Mouse (Mus musculus) frontal cortex, postnatal 25 days (tissue): ENCODE results near the gene Cdc20b.
A peak's percentile ranks its signal among the peaks of the same experiment; 100 is the strongest.
"Not testable (repeated sequence)": the region's sequence is repeated elsewhere in the genome, so short reads cannot be mapped to it uniquely, and the experiment has no call there.

ENCODE experiments used
- DNase-seq, 2 experiments: peaks; one replicate each; pipeline ENCODE4 v3.0.0; 2022; ENCODE audit warnings: low spot score in 2 of 2

Cdc20b gene

DNA sequence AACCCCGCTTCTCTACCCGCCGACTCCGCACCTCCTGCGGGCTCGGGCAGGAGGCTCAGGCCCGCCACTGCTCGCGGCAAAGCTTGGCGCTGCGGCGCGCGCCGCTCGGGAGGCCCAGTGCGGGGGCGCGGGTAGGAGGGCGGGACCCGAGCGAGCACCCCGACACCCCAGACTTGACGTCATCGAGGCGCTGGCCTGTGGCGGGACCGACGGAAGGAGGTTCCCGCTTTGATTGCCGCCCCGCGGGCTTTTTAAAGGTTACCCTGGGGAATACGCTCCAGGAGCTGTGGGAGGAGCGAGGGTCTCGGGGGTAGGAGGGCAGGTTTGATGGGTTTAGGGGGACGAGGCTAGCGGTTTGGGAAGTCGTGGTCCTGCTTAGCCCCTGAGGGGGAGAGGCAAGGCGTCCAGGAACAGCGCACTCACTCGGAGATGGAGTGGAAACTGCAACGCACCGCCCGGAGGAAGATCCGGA lies at the start of gene Cdc20b:
TSS of gene Cdc20b (plus strand) at position 162 of the 472 bp plus-strand sequence.
- no peak for DNase-seq

DNA sequence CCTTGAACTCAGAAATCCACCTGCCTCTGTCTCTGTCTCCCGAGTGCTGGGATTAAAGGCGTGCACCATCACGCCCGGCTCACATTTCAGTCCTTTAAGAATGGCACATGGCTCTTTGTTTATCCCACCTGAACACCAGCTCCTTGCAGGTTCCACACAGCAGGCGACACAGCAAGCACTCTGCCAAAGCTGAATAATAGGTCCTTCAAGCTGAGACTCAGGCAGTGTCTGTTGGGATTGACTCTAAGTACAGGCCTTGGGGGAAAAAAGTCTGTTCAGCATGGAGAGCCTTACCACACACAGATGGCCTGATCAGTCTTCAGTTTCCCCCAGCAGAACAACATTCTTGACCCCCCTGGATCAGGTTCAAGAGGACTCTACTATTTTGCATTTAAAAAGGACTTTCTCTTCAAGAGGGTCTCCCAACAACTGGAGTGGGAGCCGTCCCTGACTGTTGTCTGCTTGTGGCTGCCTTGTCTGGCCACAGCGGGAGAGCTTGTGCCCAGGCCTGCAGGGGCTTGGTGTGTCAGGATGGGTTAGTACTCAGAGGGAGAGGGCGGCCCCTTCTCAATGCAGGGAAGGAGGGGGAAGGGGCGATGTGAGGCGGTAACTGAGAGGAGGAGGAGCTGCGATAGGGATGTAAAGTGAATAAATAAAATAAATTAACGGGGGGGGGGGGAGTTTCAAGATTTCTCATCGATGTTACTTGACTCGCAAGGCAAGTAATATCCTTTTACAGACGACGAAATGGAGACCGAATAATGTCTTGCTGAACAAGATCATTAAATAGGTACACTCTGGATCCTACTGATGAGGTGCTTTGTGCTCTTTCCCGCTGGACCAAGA lies 49.1 kb upstream of the Cdc20b start:
- DNase-seq, result no peak

DNA sequence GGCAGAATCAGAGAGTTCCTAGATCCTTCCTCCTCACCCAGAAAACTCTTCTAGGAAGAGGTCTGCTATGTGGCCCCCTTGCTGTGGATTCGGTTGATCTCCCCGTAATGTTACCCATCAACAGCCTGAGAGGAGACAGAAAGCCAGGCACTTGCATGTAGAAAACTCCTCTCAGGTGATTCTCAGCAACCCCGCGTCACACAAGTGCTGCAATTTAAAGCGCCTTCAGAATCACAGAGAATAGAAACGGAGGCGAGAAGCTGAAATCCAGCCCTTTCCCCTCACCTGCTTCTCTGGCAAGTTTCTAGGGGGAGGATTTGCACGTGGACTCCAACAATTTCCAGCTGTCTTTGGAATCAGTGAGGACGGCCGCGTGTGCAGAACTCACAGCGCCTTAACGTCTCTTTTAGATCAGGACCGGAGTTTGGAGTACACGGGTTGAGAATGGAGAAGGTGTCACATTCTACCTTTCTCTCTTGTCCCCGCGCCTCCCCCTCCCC lies 48.4 kb upstream of the Cdc20b start:
- no peak for DNase-seq

DNA sequence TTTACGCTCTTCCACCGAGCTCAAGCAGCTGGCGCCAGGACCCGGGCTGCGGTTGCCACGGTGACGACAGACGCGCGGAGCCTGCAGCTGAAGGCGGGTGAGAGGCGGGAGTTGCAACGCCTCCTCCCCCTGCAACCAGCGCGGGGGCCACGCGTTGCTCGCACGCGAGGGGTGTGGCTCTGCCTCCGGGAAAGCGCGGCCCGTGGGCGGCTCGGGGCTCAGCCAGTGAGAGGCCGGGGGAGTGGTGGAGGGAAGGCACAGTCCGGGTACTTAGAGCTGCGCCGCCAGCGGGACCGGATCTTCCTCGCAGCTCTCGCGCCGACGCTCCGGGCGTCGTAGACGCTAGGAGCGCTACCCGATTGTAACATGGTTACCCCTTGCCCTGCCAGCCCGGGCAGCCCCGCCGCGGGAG lies 47.4 kb upstream of the Cdc20b start, which contains the start of gene Ccno:
TSS of gene Ccno (plus strand) at position 271 of the 412 bp plus-strand sequence.
- peak; percentile 79 to 87 for DNase-seq

DNA sequence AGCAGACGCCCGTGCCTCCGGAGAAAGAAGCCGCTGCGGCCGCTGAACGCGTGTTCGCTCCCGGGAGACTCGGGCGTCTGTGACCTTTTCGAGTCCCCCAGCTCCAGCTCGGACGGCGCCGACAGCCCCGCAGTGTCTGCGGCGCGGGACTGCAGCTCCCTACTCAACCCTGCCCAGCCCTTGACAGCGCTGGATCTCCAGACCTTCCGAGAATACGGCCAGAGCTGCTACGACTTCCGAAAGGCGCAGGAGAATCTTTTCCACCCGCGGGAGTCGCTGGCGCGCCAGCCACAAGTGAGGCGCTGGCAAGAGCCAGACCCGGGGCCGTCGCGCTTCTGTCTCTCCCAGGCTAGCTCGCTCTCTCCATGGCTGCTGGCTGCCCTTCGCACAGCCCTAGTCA lies 46.9 kb upstream of the Cdc20b start:
- no peak for DNase-seq

DNA sequence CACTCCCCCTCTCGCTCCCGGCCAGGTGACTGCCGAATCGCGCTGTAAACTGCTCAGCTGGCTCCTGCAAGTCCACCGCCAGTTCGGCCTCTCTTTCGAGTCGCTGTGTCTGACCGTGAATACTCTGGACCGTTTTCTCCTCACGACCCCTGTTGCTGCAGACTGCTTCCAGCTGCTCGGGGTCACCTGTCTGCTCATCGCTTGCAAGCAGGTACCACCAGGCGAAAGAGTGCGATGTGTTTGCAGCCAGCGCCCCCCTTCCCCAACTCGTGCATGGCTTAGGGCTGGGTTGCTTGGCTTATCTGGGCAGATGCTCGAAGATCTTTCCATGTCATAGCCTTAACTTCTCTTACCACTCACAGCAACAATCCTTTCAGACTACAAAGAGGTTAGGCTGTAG lies 46.0 kb upstream of the Cdc20b start:
- DNase-seq, result no peak

DNA sequence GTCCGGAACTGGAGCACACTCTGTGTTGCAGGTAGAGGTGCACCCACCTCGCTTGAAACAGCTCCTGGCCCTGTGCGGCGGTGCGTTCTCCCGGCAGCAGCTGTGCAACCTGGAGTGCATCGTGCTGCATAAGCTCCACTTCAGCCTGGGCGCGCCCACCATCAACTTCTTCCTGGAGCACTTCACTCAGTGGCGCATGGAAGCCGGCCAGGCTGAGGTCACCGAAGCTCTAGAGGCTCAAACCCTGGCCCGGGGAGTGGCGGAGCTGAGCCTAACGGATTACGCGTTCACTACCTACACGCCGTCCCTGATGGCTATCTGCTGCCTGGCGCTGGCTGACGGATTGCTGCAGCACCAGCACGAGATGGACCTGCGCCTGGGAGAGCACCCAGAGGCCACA lies 45.4 kb upstream of the Cdc20b start:
- no peak for DNase-seq

DNA sequence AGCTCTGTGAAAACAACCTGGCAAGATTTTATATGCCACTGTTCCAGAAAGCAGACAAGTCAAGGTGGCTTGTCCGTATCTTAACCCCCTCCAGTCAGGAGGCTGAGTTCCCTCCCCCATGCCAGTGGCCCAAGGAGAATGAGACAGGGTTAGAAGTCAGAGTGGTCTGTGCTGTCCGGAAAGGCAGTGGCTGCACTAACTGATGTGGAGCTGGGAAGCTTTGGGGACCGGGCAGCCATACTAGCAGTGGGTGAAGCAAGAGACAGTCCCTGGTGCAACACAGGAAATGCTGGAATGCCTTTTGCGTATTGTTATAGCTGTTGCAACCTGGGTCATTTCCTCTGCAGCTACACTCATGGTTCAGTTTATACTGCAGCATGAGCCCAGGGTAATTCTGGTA lies 44.6 kb upstream of the Cdc20b start:
- no peak for DNase-seq

DNA sequence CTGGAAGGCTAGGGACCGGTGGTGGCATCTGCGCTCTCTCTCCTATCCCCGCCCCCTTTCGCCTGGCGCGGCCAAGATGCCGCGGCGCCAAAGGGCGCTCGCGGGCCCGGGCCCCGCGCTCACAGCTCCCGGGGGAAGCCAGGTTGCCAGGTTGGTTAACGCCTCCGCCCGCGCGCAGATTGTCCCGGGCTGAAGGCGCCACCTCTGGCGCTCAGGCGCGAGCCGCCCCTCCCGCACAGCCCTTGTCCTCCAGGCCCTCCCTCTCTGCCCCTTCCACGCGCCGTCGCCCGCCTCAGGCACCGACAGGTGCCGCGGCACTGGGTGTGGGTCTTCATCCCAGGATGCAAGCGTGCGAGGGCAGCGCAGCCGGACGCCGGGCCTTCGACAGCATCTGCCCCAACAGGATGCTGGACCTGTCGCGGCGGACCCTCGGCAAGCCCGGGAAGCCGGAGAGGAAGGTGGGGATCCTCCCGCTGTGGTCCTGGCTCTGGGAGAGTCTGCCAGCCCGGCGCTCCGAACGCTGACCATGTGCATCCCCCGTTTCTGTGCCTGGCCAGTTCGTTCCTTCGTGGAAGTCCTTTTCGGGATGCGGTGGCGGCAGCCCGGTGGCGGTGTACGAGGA lies 41.3 kb upstream of the Cdc20b start, which contains the start of gene Mcidas:
TSS of gene Mcidas (plus strand) at position 315 of the 622 bp plus-strand sequence.
- DNase-seq, result no peak

DNA sequence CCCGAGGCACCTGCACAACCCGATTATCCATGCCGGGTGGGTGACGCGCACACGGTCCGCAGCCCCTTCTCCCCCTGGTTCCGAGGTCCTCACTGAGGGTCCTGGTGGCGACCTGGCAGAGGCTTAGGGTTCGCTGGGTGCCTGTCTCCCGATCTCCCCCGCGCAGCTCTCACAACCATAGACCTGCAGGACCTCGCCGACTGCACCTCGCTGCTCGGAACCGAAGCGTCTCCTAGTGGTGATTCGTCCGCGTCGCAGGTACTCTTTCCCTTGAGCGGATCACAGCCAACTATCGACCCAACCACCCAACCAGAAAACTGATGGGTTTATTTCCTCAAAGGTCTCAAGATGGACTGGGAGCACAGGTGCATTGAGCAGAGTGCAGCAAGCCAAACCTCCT lies 40.7 kb upstream of the Cdc20b start:
- no peak for DNase-seq

DNA sequence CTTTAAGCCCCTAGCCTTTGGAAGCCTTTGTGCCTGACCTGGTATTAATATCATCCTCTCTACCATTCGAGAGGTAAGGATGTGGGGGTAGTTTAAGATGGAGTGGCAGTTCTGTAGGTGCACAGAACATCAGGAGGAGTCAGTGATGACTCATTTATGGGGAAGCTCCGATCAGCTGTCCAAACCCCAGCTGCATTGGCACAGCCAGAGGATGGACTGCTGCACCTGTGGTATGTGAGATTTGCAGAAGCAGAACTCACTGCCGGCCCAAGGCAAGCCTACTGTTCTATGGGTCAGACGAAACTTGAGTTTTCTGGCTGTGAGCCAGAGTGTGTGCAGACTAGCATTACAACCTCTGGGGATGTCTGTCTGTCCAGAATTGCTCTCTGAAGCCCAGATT lies 38.5 kb upstream of the Cdc20b start:
- no peak for DNase-seq

DNA sequence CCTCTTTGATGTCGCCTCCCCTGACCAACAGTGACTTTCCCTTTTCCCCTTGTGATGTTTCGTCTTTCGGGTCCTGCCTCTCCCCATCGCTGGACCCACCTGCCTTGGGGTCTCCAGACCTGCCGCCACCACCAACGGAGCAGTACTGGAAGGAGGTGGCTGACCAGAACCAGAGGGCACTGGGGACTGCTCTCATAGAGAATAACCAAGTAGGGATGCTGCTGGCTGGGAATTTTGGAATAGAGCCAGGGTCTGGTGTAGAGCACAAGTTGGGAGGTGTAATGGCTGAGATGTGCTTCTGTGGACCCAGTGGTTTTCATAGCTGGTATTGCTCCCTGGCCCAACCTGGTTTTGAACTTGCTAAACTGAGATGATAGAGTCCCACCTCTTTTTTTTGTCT lies 37.5 kb upstream of the Cdc20b start:
- no peak for DNase-seq

DNA sequence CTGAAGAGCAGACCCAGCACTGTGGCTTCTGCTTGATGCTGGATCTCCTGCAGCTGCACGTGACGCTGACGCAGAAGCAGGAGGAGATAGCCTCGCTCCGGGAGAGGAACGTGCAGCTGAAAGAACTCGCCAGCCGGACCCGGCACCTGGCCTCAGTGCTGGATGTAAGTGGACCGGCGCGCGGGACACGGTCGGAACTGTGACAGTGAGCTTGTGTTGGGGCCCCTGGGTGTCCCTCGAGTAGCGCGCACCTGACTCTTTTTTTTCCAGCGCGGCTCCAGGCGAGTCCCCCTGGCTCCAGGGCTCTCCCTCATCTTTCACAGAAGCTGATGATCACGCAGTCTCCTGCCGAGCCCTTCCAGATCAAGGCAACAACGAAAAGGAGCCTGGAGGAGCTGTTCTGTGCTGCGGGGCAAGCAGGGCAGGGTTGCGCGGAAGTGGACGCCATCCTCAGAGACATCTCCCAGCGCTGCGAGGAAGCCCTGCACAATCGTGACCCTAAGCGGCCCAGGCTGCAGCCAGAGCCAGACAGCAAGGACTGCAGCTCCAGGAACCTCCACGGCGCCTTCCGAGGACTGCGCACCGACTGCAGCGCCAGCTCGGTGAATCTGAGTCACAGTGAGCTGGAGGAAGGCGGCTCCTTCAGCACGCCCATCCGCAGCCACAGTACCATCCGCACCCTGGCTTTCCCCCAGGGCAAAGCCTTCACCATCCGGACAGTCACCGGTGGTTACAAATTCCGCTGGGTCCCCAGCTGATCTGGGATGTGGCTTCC lies 36.3 kb upstream of the Cdc20b start:
- peak; percentile 20 to 33 for DNase-seq

DNA sequence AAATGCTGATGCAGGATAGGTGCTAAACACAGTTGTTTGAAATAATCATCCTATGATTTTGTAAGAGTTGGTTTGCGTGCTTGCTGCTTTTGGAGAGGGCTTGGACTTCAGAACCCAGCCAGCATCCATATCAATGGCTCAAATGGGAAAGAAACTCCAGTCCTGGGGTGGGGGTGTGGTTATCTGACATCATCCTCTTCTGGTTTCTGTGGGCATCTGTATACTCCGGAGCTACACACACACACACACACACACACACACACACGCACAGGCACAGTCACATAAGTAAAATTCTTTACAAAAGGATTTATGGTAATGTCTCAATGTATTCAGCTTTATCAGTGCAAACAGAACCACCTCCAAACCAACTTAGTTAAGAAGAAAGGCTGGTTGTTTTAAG lies 34.8 kb upstream of the Cdc20b start:
- no peak for DNase-seq

DNA sequence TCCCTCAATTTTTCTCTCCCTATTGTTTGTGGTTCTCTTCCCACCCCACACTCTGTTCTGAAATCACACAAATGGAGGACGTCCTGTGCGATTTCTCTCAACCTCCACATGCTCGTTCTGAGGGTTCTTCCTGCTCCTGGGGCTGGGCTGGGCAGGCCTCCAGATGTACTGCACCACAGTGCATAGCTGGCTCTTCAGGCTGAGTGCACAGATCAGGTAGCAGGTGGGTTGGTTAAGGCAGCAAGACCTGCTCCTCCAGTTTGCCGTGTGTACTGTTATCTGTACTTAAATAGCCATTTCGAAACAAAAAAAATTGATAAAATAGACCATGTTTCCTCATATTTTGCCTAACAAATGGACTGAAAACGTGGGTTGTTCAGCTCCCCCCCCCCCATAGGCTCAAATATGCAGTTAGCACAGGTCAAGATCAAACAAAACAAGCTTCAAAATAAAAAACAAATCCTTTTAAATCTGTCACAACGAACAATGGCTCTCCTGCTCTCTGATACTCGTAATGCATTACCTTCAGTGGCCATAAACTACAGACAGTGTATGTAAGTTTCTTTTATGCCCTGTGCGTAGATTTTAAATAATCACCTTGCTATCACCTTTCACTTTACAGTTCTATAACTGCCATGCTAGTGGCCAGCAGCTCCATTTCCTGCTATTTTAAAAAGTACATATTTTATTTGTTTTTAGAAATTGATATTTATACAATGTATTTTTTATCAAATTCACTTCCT lies 34.2 kb upstream of the Cdc20b start:
- DNase-seq, result no peak

DNA sequence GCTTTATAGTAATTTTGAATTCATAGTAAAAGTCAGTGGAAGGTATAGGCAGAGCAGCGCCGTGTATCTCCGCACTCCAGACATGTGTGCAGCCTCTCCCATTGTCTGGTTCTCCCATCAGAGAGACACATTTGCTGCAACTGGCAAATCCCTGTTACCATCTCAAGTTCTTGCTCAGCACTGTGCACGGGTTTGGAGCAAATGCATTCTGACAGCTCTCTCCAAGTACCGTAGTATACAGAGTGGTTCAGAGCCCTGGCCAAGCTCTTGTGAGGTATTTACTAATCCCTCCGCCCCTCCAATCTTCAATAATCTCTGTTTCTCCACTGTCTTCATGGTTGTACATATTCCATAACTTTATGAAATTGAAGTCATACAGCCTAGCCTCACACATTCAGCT lies 22.2 kb upstream of the Cdc20b start:
- no peak for DNase-seq

DNA sequence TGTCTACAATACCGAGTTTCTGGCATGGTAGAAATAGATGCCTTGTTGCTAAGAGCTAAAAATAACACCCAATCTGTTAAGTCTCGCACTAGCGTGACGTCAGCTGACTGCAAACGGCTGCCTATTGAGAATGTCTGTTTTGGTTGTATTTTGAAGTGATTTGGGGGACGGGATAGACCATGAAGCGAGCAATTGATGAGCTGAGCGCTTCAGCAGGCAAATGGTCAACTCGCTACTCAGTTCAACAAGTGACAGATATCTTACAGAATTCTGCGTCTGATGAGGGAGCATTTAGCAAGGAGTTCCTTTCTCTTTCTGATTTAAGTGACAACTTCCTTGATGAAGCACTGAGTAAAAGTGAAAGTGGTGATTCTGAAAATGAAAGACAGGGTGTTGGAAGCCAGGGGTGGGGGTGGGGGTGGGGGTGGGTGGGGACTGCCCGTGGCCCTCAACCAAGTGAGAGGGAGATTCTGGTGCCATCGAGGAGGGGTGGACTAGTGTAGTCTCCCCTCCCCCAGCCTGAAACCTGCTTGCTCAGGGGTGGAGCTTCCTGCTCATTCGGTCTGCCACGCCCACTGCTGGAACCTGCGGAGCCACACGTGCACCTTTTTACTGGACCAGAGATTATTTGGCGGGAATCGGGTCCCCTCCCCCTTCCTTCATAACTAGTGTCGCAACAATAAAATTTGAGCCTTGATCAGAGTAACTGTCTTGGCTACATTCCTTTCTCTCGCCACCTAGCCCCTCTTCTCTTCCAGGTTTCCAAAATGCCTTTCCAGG lies 21.5 kb upstream of the Cdc20b start:
- not testable (repeated sequence) for DNase-seq

DNA sequence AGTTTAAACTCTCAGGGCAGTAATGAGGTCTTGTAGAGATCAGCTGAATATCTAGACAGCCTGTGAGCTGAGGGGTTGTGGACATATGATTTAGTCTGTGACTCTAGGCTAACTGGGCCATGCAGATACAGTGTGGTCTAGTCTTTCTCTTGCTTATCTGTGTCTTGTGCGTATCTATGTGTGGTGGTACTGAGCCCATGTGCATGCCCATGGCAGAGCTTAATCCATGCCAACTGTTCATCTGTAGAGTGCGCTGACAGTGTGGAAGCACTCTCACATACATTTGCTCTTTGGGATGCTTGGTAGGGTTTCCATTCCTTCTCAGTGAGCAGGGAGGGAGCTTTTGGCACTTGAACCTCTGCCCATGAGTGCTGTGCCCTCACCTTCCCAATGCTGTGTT lies 13.4 kb upstream of the Cdc20b start:
- DNase-seq, result no peak

DNA sequence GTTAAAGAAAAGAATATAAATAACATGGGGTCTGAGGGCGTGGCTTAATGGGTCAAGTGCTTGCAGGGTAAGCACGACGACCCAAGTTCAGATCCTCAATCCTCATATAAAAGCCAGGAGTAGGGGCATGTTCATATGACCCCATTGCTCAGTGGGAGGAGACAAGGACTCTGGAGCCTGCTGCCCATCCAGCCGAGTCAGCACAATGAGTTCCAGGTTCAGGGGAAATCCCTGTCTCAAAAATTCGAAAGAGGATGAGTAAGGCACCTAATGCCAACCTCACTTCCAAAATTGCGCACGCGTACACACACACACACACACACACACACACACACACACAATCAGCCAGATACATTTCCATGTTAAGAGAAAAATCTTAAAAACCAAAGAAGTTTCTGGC lies 12.4 kb upstream of the Cdc20b start:
- DNase-seq, result no peak

DNA sequence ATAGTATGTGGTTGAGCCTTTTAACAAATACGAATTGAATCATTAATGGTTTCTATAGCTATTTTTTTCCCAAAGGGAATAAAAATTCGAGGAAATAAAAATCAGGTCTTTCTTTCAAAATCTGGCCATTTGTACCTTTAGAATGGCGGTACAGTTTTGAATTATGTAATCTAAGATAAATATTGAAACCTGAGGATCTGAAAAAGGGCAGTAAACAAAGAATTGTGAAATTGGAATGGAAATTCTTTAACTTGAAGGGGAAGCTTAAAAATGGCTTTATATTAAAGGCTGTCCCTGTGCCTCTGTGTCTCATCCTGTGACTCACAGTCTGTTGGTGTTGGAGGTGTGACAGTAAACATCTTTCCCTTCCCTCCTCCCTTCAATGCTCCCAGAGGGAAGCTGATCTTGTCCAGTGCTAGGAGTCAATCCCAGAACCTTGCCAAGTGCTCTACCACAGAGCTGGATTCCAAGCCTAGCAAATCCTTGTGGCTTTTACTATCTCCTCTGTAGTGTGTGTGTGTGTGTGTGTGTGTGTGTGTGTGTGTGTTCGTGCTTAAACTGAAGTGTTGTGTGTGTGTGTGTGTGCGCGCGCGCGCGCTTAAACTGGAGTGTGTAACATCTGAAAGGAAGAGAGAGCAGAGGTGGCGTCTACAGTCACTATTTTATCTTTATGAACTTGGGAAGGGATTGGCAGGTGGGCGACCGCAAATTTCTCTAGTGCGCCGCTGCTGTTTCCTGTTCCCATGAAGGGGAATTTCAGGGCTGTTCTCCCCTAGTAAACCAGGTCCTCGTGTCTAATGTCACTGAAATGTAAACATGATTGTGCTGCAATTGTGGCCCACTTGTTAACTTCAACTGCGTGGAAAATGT lies 11.4 kb upstream of the Cdc20b start:
- DNase-seq, result no peak
